Mouse (Mus musculus) cerebellum, adult 9-11 months (tissue): ENCODE results near the gene Lrrc28.
A peak's percentile ranks its signal among the peaks of the same experiment; 100 is the strongest.
"Not testable (repeated sequence)": the region's sequence is repeated elsewhere in the genome, so short reads cannot be mapped to it uniquely, and the experiment has no call there.

Source experiments
- DNase-seq: peaks from one replicate; pipeline ENCODE4 v3.0.0; 2022

Gene Lrrc28

GRCm38 (mm10) chr7:67525886-67526580 lies 119.0 kb downstream of the Lrrc28 start:
- DNase-seq = no peak

DNA sequence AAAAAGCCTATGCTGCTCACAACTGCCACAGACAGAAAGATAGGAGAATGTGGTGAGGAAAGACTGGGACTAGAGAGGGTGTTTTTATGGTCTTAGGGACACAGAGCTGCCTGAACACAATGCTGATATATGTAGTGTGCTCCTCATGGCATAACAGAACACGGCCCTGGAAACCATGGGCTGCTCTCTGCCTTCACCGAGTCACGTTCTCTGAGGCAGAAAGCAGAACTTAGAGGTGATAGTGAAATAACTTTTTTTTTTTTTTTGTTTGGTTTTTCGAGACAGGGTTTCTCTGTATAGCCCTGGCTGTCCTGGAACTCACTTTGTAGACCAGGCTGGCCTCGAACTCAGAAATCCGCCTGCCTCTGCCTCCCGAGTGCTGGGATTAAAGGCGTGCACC lies 121.0 kb downstream of the Lrrc28 start:
- not testable (repeated sequence) for DNase-seq

GRCm38 (mm10) chr7:67523400-67523799 lies 121.7 kb downstream of the Lrrc28 start:
- DNase-seq = no peak

- not testable (repeated sequence) for DNase-seq
Measured at GRCm38 (mm10) chr7:67521731-67522130, 123.3 kb downstream of the Lrrc28 start.

DNA sequence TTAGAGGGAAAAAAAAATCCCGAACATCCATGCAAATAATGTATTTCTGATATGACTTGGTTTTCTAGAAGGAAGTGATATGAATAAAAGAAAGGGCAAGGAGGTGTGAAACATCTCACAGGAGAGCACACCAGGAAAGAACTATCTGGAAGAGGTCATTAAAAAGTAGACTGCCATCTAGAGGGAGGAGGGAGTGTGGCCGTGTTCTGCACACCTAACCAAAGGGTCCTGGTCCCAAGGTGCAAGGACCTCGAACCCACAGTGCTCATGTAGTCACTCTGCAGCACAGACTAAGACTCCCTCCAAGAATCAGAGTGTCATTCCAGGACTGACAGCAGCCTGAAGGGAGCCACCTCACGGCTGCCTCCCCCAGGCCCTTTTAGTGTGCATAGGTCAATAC lies 124.1 kb downstream of the Lrrc28 start:
- no peak for DNase-seq

GRCm38 (mm10) chr7:67520001-67520400 lies 125.1 kb downstream of the Lrrc28 start:
- DNase-seq = no peak

- DNase-seq = no peak
Measured at GRCm38 (mm10) chr7:67515621-67516020, 129.4 kb downstream of the Lrrc28 start.

DNA sequence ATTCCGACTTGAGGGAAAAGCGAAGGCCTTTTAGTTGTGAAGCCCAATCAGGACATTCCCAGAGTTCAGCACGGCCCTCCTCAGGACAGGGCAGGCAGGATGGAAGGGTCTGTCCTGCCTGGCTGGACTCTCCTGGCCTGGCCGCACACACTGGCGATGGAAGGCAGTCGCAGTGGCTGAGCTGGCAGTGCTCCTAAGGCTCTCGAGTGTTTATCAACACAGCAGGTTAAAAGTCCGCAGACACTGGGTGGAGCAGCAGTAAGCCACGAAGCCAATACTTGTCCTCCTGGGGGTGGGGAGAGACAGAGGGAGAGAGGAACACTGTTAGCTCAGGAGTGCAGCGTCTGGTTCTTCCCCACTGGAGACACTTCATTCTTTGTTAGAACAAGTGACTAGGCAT lies 130.2 kb downstream of the Lrrc28 start:
- DNase-seq = no peak

DNA sequence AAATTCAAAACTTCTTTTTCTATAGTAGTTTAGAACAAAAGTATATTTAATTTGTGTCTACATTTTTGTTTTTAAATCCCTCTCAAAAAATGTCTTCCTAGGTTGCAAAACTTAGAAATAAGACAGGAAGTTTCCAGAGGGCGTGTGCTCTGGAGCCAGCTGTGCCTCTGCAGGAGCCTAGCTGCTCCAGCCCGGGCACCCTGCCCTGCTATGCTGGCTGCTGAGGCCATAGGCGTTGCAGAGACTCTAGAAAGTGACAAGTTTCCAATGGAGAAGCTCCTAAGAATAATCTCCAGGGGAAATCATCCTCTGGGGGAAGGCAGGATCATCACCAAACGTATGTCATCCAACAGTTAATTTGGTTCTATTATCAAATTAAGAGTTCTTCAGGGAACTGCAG lies 130.7 kb downstream of the Lrrc28 start:
- DNase-seq = no peak

- no peak for DNase-seq
Measured at GRCm38 (mm10) chr7:67513656-67514055, 131.4 kb downstream of the Lrrc28 start.

GRCm38 (mm10) chr7:67511606-67512005 lies 133.5 kb downstream of the Lrrc28 start:
- DNase-seq = no peak

- peak; percentile 37 for DNase-seq
Measured at GRCm38 (mm10) chr7:67503281-67504010, 141.6 kb downstream of the Lrrc28 start.

DNA sequence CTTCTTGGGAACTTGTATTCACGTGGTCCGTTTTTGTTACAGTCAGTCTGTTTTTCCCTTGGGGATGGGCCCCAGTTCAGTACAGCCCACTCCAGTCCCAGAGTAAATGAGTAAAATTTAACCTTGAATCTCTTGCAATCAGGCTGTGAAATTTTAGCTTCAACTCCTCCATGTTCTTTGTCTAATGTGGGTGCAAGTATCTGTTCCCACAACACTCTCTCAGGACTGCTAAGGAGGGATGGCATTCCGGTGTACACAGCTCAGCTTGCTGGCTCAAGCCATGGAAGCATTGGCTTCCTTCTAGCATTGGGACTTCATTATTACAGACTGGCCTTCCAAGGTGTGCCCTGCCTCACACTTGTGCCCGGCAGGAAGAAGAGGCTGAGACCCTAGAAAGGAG lies 142.4 kb downstream of the Lrrc28 start:
- DNase-seq = no peak

- no peak for DNase-seq
Measured at GRCm38 (mm10) chr7:67500878-67501277, 144.2 kb downstream of the Lrrc28 start.

- DNase-seq = no peak
Measured at GRCm38 (mm10) chr7:67500076-67500828, 144.8 kb downstream of the Lrrc28 start.

DNA sequence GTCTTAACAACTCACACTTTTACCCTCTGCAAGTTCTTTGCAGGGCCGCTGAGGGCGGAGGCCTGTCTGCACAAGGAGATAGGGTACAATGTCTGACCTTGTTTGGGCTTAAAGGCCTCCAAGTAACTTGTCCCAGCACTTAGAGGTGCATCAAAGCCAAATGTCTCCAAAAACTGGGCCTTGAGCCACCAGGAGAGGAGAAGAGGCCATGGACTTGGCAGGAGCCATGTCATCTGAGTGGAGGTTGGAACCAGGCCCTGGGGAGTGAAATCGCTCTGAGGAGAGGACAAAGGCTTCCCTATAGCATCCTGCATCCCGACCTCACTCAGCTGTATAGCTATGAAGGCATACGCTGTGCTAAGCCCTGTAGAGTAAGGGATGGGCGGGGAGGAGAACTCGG lies 145.6 kb downstream of the Lrrc28 start:
- peak; percentile 80 for DNase-seq

DNA sequence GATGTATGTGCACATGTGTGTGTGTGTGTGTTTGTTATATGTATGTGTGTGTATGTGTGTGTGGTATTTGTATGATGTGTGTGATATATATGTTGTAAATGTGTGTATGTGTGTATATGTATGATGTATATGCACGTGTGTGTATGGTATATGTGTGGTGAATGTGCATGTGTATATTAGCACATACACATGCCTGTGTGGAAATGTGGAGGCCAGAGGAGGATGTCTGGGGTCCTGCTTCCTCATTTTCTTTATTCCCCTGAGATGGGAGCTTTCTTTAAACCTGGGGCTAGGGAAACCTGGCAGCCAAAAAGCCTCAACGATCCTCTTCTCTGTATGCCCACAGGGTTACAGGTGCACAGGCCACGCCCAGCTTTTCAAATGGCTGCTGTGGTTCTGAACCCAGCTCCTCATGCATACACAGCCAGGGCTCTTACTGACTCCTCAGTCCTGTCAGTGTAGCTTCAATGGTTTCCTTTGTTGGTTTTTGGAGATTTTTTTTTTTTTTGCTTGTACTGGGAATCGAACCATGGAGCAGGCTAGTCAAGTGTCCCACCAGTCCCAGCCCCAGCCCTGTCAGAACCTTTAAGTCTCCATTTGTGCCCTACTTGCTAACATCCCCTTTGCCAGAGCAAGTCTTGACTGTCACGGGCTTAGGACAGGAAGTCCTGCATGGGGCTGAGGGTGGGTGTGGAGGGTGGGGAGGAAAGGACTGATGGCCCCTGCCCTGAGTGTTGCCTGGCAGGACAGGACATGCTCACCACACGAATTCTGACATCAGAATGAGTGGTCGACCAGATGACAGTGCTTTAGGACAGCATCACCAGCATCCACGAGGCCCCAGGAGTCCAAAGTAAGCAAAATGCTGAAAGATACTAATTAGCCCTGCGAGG lies 151.0 kb downstream of the Lrrc28 start:
- no peak for DNase-seq

DNA sequence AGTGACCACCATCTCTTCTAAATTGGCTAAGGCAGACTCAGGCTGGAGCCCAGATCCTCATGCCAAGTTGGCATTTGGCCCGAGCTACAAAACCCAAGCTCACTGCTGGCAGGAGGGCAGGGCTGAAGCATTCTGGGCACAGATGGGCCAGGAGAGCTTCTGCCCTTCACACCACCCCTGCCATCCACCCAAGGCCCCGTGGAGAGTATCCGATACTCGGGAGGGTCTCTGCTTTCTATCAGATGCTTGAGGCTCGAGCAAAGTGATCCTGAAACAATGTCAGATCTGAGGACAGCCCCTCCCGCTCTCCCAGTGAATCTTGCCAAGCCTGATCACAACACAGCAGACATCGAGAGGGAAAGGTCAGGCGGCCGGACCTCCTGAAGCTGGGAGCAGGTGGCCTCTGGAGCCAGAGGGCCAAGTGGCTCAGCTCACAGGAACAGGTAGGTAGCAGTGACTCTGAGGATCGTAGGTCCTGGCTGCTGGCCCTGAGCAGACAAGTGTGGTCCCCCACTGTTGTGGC lies 157.1 kb downstream of the Lrrc28 start:
- peak; percentile 98 for DNase-seq

DNA sequence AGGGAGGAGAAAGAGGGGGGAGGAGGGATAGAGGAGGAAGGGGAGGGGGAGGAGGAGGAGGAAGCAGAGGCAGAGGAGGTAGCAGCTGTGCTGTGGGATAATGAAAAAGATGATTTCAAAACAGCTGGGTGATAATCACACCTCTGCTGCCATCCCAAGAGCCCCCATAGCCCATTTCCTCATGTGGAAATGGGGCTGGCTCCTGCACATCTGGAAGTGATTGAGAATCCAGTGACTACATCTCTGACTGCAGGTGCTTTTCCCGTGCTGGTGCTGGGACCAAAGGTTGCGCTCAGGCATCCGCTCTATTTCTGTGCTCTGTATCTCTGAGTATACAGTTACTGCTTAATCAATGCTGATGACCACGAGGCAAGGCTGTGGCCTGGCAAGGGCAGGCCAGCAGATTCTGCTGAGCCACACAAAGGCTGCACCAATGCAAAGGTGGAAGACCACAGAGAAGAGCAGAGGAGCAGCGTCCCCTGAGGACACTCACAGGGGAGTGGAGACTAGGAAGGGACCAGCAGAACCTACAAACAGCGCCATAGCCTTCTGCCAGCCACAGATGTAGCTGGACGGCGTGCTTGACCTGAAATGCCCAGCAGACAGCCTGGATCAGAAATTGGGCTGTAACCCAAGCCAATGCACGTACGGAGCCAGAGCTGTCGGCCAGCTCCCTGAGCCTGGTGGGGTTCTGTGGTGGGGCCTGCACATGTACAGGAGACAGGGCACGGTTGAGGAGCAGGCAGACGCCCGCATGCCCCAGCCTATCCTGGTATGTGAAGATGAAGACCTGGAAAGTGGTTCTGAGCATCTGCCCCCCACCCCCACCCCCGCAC lies 157.9 kb downstream of the Lrrc28 start:
- DNase-seq = peak; percentile 89

GRCm38 (mm10) chr7:67486417-67486816 lies 158.7 kb downstream of the Lrrc28 start:
- DNase-seq = peak; percentile 63

GRCm38 (mm10) chr7:67483698-67484097 lies 161.4 kb downstream of the Lrrc28 start:
- no peak for DNase-seq
